Mouse (Mus musculus) kidney, adult 2 months (tissue): ENCODE data around the gene Ppp1r26.

ENCODE experiments used
- CTCF ChIP-seq: fragments of 200-500 bp; conservative IDR thresholded peaks from 2 replicates; pipeline ENCODE4 v1.5.1; 2011; ENCODE audit warnings: low read depth, mild to moderate bottlenecking, control low read depth, low read length, moderate library complexity, mixed read lengths; ENCODE audit not compliant: insufficient read depth, insufficient read length
- POLR2A ChIP-seq: fragments of 200-500 bp; IDR thresholded peaks from one replicate; pipeline ENCODE4 v1.6.1; 2011; ENCODE audit warnings: low read depth, low read length, control low read depth

- TF ChIP-seq POLR2A (no peak), CTCF (no peak)
Observed at GRCm38 (mm10) chr2:28402128-28402527, 44.5 kb upstream of the Ppp1r26 start.
